Mouse (Mus musculus): ENCODE data around the gene Kif5c.

The Kif5c gene

DNA sequence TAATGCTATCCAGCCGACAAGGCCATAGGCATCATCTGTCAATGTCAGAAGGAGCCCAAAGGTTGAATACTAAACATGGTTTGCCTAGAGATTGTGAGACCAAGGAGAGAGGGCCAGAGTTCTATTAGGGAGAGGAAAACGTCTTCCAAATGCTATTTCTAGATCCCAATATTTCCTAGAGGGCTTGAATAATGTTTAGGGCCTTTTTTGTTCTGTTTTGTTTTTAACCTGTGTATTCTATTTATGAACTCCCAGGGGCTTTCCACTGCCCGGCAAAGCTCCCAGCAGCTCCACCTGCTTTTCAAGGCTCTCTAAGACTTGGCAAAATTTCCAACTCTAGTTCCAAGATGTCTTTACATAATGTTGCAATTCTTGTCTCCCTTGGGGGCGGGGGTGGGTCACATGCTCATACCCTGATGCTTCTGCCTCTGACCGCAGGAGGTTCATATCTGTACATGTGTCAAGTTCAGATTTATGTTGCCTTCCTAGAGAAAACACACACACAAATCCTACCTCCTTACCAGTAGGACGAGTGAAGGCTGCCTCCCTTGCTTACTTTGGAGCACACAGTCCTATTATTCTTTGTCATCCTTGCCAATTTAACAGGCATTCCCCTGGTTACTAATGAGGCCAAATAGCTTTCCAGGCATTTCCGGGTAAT lies 18.9 kb upstream of the Kif5c start:
- H3K27me3 ChIP-seq (ENCODE audit: control insufficient read depth, insufficient read depth, low read length, poor library complexity, severe bottlenecking): no peaks in the 10 kb centered on the region
- no peak for DNase-seq (ENCODE audit: low read depth, low spot score)
- no peaks in the 10 kb centered on the region for H3K36me3 ChIP-seq (ENCODE audit: control insufficient read depth, insufficient read depth, low read length, poor library complexity, severe bottlenecking)

DNA sequence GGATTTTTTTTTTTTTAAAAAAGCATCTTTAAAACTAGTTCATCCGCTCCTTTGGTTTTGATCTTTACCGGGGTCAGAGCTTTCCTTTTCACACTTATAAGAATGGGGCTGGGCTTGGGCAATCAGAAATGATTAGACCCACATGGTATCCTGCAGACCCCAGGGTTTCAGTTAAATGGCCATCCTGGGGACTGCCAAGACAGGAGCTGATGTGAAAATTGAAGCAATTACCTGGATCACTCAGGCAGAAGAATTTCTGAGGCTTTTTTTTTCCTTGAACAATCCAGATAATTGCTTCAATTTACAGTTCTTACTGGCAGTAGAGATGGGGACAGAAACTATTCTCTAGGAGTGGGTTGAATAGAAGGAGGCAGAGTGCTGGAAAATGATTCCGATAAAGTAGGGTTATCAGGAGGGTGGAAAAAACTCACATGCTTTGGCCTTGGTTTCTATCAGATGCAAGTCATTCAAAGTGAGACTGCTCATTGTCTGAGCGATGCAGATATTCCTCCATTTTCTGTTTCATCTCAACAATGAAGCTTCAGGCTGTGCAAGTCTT lies 16.2 kb upstream of the Kif5c start:
- Histone ChIP-seq H3K36me3 (ENCODE audit: control insufficient read depth, insufficient read depth, low read length, poor library complexity, severe bottlenecking) (no peaks in the 10 kb centered on the region), H3K27me3 (ENCODE audit: control insufficient read depth, insufficient read depth, low read length, poor library complexity, severe bottlenecking) (no peaks in the 10 kb centered on the region)
- DNase-seq (ENCODE audit: low read depth, low spot score): no peak

GRCm38 (mm10) chr2:49609611-49610010 lies 9.5 kb upstream of the Kif5c start:
- H3K36me3 ChIP-seq (ENCODE audit: control insufficient read depth, insufficient read depth, low read length, poor library complexity, severe bottlenecking): no peaks in the 10 kb centered on the region
- DNase-seq (ENCODE audit: low read depth, low spot score): no peak
- no peaks in the 10 kb centered on the region for H3K27me3 ChIP-seq (ENCODE audit: control insufficient read depth, insufficient read depth, low read length, poor library complexity, severe bottlenecking)

DNA sequence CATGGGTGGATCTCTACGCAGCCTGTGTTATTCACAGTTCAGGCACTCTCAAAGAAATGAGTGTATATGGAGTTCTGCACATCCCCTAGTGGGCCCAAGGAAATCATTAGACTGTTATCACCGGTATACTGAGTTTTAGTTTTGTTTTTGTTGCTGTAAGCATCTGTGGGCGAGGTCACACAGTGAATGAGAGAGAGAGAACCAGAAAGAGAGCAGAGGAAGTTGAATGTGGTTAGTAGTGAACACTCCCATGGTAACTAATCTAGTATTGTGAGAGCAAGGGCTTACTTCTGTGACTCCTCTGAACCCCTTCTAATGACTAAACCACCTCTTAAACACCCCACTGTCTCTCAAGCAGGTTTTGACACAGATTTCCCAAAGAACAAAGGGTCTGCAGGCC lies 2.3 kb upstream of the Kif5c start:
- no peaks in the 10 kb centered on the region for H3K36me3 ChIP-seq (ENCODE audit: control insufficient read depth, insufficient read depth, low read length, poor library complexity, severe bottlenecking)
- no peaks in the 10 kb centered on the region for H3K27me3 ChIP-seq (ENCODE audit: control insufficient read depth, insufficient read depth, low read length, poor library complexity, severe bottlenecking)
- DNase-seq (ENCODE audit: low read depth, low spot score): no peak

- peak; percentile 7 for DNase-seq (ENCODE audit: low read depth, low spot score)
- Histone ChIP-seq H3K36me3 (ENCODE audit: control insufficient read depth, insufficient read depth, low read length, poor library complexity, severe bottlenecking) (no peaks in the 10 kb centered on the region), H3K27me3 (ENCODE audit: control insufficient read depth, insufficient read depth, low read length, poor library complexity, severe bottlenecking) (no peaks in the 10 kb centered on the region)
Measured at GRCm38 (mm10) chr2:49619719-49620522, 823 bp downstream of the Kif5c start.

- H3K27me3 ChIP-seq (ENCODE audit: control insufficient read depth, insufficient read depth, low read length, poor library complexity, severe bottlenecking): no peaks in the 10 kb centered on the region
- no peaks in the 10 kb centered on the region for H3K36me3 ChIP-seq (ENCODE audit: control insufficient read depth, insufficient read depth, low read length, poor library complexity, severe bottlenecking)
- no peak for DNase-seq (ENCODE audit: low read depth, low spot score)
Measured at GRCm38 (mm10) chr2:49620626-49621117, 1.6 kb downstream of the Kif5c start.

- no peaks in the 10 kb centered on the region for H3K27me3 ChIP-seq (ENCODE audit: control insufficient read depth, insufficient read depth, low read length, poor library complexity, severe bottlenecking)
- no peak for DNase-seq (ENCODE audit: low read depth, low spot score)
- no peaks in the 10 kb centered on the region for H3K36me3 ChIP-seq (ENCODE audit: control insufficient read depth, insufficient read depth, low read length, poor library complexity, severe bottlenecking)
Measured at GRCm38 (mm10) chr2:49621234-49621633, 2.1 kb downstream of the Kif5c start.

- Histone ChIP-seq H3K36me3 (ENCODE audit: control insufficient read depth, insufficient read depth, low read length, poor library complexity, severe bottlenecking) (no peaks in the 10 kb centered on the region), H3K27me3 (ENCODE audit: control insufficient read depth, insufficient read depth, low read length, poor library complexity, severe bottlenecking) (no peaks in the 10 kb centered on the region; the same call in 1 of the 2 replicates)
- no peak for DNase-seq (ENCODE audit: low read depth, low spot score)
Measured at GRCm38 (mm10) chr2:49625581-49625980, 6.5 kb downstream of the Kif5c start.

DNA sequence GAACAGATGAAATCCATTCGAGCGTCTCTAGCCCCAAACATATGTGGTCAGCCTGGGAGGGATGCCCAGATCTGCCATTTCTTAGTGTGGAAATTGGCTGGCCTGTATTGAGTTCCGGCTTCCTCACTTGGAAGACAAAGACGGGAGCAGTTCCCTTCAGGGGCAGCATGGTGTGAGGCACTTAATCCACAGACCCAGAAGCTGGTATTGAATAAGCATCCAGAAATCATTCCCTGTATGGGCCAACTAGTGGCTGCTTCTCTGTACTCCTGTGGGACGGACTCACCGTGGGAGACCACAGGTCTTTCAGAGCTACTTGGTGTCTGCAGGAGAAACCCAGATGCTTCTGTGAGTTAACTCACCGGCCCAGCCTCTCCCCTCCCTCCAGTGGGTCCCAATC lies 8.5 kb downstream of the Kif5c start:
- no peak for DNase-seq (ENCODE audit: low read depth, low spot score)
- Histone ChIP-seq H3K27me3 (ENCODE audit: control insufficient read depth, insufficient read depth, low read length, poor library complexity, severe bottlenecking) (no peaks in the 10 kb centered on the region; the same call in 1 of the 2 replicates), H3K36me3 (ENCODE audit: control insufficient read depth, insufficient read depth, low read length, poor library complexity, severe bottlenecking) (no peaks in the 10 kb centered on the region)

- H3K36me3 ChIP-seq (ENCODE audit: control insufficient read depth, insufficient read depth, low read length, poor library complexity, severe bottlenecking): no peaks in the 10 kb centered on the region
- DNase-seq (ENCODE audit: low read depth, low spot score): no peak
- no peaks in the 10 kb centered on the region; the same call in 1 of the 2 replicates for H3K27me3 ChIP-seq (ENCODE audit: control insufficient read depth, insufficient read depth, low read length, poor library complexity, severe bottlenecking)
Measured at GRCm38 (mm10) chr2:49628094-49628705, 9.1 kb downstream of the Kif5c start.

DNA sequence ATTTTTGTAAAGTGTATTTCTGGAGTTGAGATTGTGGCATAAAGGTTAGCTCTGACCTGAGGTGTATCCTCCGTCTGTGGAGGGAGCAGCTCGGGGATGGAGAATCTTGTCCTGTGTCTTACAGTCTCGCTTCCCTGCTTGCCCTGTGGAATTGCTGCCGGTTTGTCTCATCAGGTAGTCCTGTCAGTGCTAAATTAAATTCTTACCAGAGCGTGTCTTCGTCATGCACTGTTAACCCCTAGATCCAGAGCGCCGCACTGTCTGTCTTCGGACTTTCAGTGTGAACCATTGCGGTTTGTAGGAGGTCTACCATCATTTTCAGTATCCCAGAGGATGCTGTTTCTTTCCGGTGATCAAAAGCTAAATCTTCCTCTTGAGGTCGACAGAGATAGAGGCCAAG lies 10.1 kb downstream of the Kif5c start:
- no peaks in the 10 kb centered on the region; the same call in 1 of the 2 replicates for H3K27me3 ChIP-seq (ENCODE audit: control insufficient read depth, insufficient read depth, low read length, poor library complexity, severe bottlenecking)
- no peaks in the 10 kb centered on the region for H3K36me3 ChIP-seq (ENCODE audit: control insufficient read depth, insufficient read depth, low read length, poor library complexity, severe bottlenecking)
- DNase-seq (ENCODE audit: low read depth, low spot score): no peak

DNA sequence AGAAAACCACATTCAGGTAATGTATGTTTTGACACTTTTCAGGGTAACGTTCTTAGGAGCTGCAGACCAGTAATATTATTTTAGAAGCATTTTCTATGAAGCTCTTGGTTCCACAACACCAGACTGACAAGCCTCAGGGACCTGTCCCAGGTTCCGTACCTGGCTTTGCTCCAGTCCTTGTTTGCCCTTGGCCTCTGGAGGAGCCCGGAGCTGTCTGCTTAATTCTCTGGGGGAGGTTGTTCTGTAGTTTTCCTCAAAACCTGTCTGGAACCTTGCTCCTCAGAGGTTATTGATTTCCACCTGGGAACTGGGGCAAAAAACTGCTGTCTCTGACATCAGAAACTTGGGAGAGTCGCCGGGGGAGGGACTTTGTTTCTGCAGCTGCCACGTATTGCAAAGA lies 11.5 kb downstream of the Kif5c start:
- H3K36me3 ChIP-seq (ENCODE audit: control insufficient read depth, insufficient read depth, low read length, poor library complexity, severe bottlenecking): no peaks in the 10 kb centered on the region
- DNase-seq (ENCODE audit: low read depth, low spot score): no peak
- no peaks in the 10 kb centered on the region; the same call in 1 of the 2 replicates for H3K27me3 ChIP-seq (ENCODE audit: control insufficient read depth, insufficient read depth, low read length, poor library complexity, severe bottlenecking)

- DNase-seq (ENCODE audit: low read depth, low spot score): no peak
- Histone ChIP-seq H3K36me3 (ENCODE audit: control insufficient read depth, insufficient read depth, low read length, poor library complexity, severe bottlenecking) (no peaks in the 10 kb centered on the region), H3K27me3 (ENCODE audit: control insufficient read depth, insufficient read depth, low read length, poor library complexity, severe bottlenecking) (no peaks in the 10 kb centered on the region; the same call in 1 of the 2 replicates)
Measured at GRCm38 (mm10) chr2:49633231-49633630, 14.1 kb downstream of the Kif5c start.

GRCm38 (mm10) chr2:49642761-49643160 lies 23.7 kb downstream of the Kif5c start:
- Histone ChIP-seq H3K27me3 (ENCODE audit: control insufficient read depth, insufficient read depth, low read length, poor library complexity, severe bottlenecking) (no peaks in the 10 kb centered on the region), H3K36me3 (ENCODE audit: control insufficient read depth, insufficient read depth, low read length, poor library complexity, severe bottlenecking) (no peaks in the 10 kb centered on the region)
- DNase-seq (ENCODE audit: low read depth, low spot score): no peak

DNA sequence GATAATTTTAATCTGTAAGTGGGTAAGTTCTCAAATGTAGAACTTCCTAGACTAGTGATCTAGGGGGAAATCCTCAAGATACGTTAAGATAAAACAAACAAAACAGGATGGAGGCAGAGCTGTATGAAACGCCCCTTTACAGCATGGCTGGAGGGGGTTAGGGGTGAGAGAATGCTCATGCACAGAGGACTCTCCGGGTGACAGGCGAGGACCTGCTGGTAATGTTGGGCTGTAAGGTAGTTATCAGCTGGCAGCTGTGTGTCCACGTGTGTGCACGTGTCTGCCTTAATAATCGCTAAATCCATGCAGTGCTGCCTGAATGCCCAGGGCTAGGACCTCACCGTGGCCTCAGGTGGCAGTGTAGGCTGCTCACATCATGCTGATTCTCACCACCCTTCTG lies 24.7 kb downstream of the Kif5c start:
- DNase-seq (ENCODE audit: low read depth, low spot score): no peak
- Histone ChIP-seq H3K36me3 (ENCODE audit: control insufficient read depth, insufficient read depth, low read length, poor library complexity, severe bottlenecking) (no peaks in the 10 kb centered on the region), H3K27me3 (ENCODE audit: control insufficient read depth, insufficient read depth, low read length, poor library complexity, severe bottlenecking) (no peaks in the 10 kb centered on the region)
